Mouse (Mus musculus): Measurements from ENCODE around the gene Rab6a. TPM values are rescaled to one million over a fixed set of nuclear protein-coding genes. Genes with fewer than 3 reads are reported as not detected.

Gene Rab6a
- polyA plus RNA-seq, 1 experiment, result not detected

GRCm38 (mm10) chr7:100649826-100650225 is 42.6 kb downstream of the Rab6a start:
- WGBS, result 89% methylated on average over 8 of the region's 8 CpGs
- no peak overlapping the region for H3K4me3 ChIP-seq (ENCODE audit: insufficient read depth, low read depth, low read length)
- TF ChIP-seq POLR2A (IDR thresholded peaks at IDR 0.05; ENCODE audit: insufficient read depth, low read depth, low read length), result no peak
- no peak for TF ChIP-seq CTCF (IDR thresholded peaks at IDR 0.05; ENCODE audit: insufficient read depth, low read depth, low read length)
- H3K27ac ChIP-seq (ENCODE audit: insufficient read depth, low read depth, low read length), result no peak overlapping the region
- peaks cover 5% of the 10 kb centered on the region for H3K4me1 ChIP-seq (ENCODE audit: control insufficient read depth, insufficient read depth, low read length)

- TF ChIP-seq CTCF (IDR thresholded peaks at IDR 0.05; ENCODE audit: insufficient read depth, low read depth, low read length), result no peak
- TF ChIP-seq POLR2A (IDR thresholded peaks at IDR 0.05; ENCODE audit: insufficient read depth, low read depth, low read length), result no peak
- H3K4me1 ChIP-seq (ENCODE audit: control insufficient read depth, insufficient read depth, low read length), result peaks cover 5% of the 10 kb centered on the region
- 88% methylated on average over 6 of the region's 6 CpGs for WGBS
- H3K27ac ChIP-seq (ENCODE audit: insufficient read depth, low read depth, low read length), result no peak overlapping the region
- H3K4me3 ChIP-seq (ENCODE audit: insufficient read depth, low read depth, low read length), result no peak overlapping the region
Measured at GRCm38 (mm10) chr7:100650421-100650820, 43.2 kb downstream of the Rab6a start.

- 73% methylated on average over 4 of the region's 4 CpGs for WGBS
- TF ChIP-seq POLR2A (IDR thresholded peaks at IDR 0.05; ENCODE audit: insufficient read depth, low read depth, low read length) (no peak), CTCF (IDR thresholded peaks at IDR 0.05; ENCODE audit: insufficient read depth, low read depth, low read length) (no peak)
- Histone ChIP-seq H3K4me3 (ENCODE audit: insufficient read depth, low read depth, low read length) (no peak overlapping the region), H3K27ac (ENCODE audit: insufficient read depth, low read depth, low read length) (no peak overlapping the region), H3K4me1 (ENCODE audit: control insufficient read depth, insufficient read depth, low read length) (peaks cover 5% of the 10 kb centered on the region)
Measured at GRCm38 (mm10) chr7:100651011-100651410, 43.8 kb downstream of the Rab6a start.

- Histone ChIP-seq H3K4me1 (ENCODE audit: control insufficient read depth, insufficient read depth, low read length) (peaks cover 7% of the 10 kb centered on the region), H3K27ac (ENCODE audit: insufficient read depth, low read depth, low read length) (peak overlapping the region; percentile 55), H3K4me3 (ENCODE audit: insufficient read depth, low read depth, low read length) (no peak overlapping the region)
- TF ChIP-seq POLR2A (IDR thresholded peaks at IDR 0.05; ENCODE audit: insufficient read depth, low read depth, low read length) (no peak), CTCF (IDR thresholded peaks at IDR 0.05; ENCODE audit: insufficient read depth, low read depth, low read length) (no peak)
- WGBS, result 69% methylated on average over 9 of the region's 9 CpGs
Measured at GRCm38 (mm10) chr7:100653480-100654266, 46.5 kb downstream of the Rab6a start.

GRCm38 (mm10) chr7:100654441-100654840 is 47.2 kb downstream of the Rab6a start:
- Histone ChIP-seq H3K4me1 (ENCODE audit: control insufficient read depth, insufficient read depth, low read length) (peaks cover 7% of the 10 kb centered on the region), H3K27ac (ENCODE audit: insufficient read depth, low read depth, low read length) (peak overlapping the region; percentile 55; the same call in 1 of the 2 replicates), H3K4me3 (ENCODE audit: insufficient read depth, low read depth, low read length) (no peak overlapping the region)
- TF ChIP-seq CTCF (IDR thresholded peaks at IDR 0.05; ENCODE audit: insufficient read depth, low read depth, low read length) (no peak), POLR2A (IDR thresholded peaks at IDR 0.05; ENCODE audit: insufficient read depth, low read depth, low read length) (no peak)
- 83% methylated on average over 8 of the region's 8 CpGs for WGBS

GRCm38 (mm10) chr7:100656739-100657138 is 49.5 kb downstream of the Rab6a start:
- H3K27ac ChIP-seq (ENCODE audit: insufficient read depth, low read depth, low read length), result 0 out of 2 replicates have a peak overlapping the region, but pooled peaks have one; percentile 12
- WGBS, result 61% methylated on average over 5 of the region's 5 CpGs
- 0 out of 2 replicates have a peak overlapping the region, but pooled peaks have one; percentile 6 for H3K4me3 ChIP-seq (ENCODE audit: insufficient read depth, low read depth, low read length)
- no peak for TF ChIP-seq CTCF (IDR thresholded peaks at IDR 0.05; ENCODE audit: insufficient read depth, low read depth, low read length)
- TF ChIP-seq POLR2A (IDR thresholded peaks at IDR 0.05; ENCODE audit: insufficient read depth, low read depth, low read length), result no peak
- peaks cover 7% of the 10 kb centered on the region for H3K4me1 ChIP-seq (ENCODE audit: control insufficient read depth, insufficient read depth, low read length)

GRCm38 (mm10) chr7:100658093-100658578 is 50.9 kb downstream of the Rab6a start:
- 35% methylated on average over 18 of the region's 18 CpGs for WGBS
- H3K4me3 ChIP-seq (ENCODE audit: insufficient read depth, low read depth, low read length), result peak overlapping the region; percentile 28
- peaks cover 7% of the 10 kb centered on the region for H3K4me1 ChIP-seq (ENCODE audit: control insufficient read depth, insufficient read depth, low read length)
- no peak overlapping the region for H3K27ac ChIP-seq (ENCODE audit: insufficient read depth, low read depth, low read length)
- TF ChIP-seq POLR2A (IDR thresholded peaks at IDR 0.05; ENCODE audit: insufficient read depth, low read depth, low read length), result no peak
- no peak for TF ChIP-seq CTCF (IDR thresholded peaks at IDR 0.05; ENCODE audit: insufficient read depth, low read depth, low read length)

GRCm38 (mm10) chr7:100661264-100661663 is 54.1 kb downstream of the Rab6a start:
- H3K4me3 ChIP-seq (ENCODE audit: insufficient read depth, low read depth, low read length), result no peak overlapping the region
- TF ChIP-seq POLR2A (IDR thresholded peaks at IDR 0.05; ENCODE audit: insufficient read depth, low read depth, low read length) (no peak), CTCF (IDR thresholded peaks at IDR 0.05; ENCODE audit: insufficient read depth, low read depth, low read length) (no peak)
- WGBS, result 93% methylated on average over 7 of the region's 7 CpGs
- H3K27ac ChIP-seq (ENCODE audit: insufficient read depth, low read depth, low read length), result no peak overlapping the region
- H3K4me1 ChIP-seq (ENCODE audit: control insufficient read depth, insufficient read depth, low read length), result 0 out of 2 replicates have a peak, but pooled peaks cover 3% of the 10 kb centered on the region

- Histone ChIP-seq H3K27ac (ENCODE audit: insufficient read depth, low read depth, low read length) (no peak within 1 kb of the TSS), H3K4me1 (ENCODE audit: control insufficient read depth, insufficient read depth, low read length) (0 out of 2 replicates have a peak, but pooled peaks cover 3% of the 10 kb centered on the region), H3K4me3 (ENCODE audit: insufficient read depth, low read depth, low read length) (no peak within 1 kb of the TSS)
Measured at GRCm38 (mm10) chr7:100662231-100662630, 55.0 kb downstream of the Rab6a start, which contains the start of gene Plekhb1. Gene Plekhb1 (minus strand): TSS chr7:100662414.

More at GRCm38 (mm10) chr7:100662231-100662630, 55.0 kb downstream of the Rab6a start, which contains the start of gene Plekhb1:
- no peak for TF ChIP-seq POLR2A (IDR thresholded peaks at IDR 0.05; ENCODE audit: insufficient read depth, low read depth, low read length)
- no peak for TF ChIP-seq CTCF (IDR thresholded peaks at IDR 0.05; ENCODE audit: insufficient read depth, low read depth, low read length)
- WGBS, result 80% methylated on average over 8 of the region's 8 CpGs

All from olfactory bulb, adult 2 months (tissue).